Mouse (Mus musculus) B cell, adult 2 months (primary cell): Measurements from ENCODE around the gene Cfap77.

Source experiments
- DNase-seq, 2 experiments: peaks; one replicate each; pipeline ENCODE4 v3.0.0; 2022

The Cfap77 gene

GRCm38 (mm10) chr2:28919001-28919400, 135.9 kb downstream of the Cfap77 start:
- DNase-seq = no peak

- peak in 1 of 2 experiments; percentile 20 for DNase-seq
Observed at GRCm38 (mm10) chr2:28917518-28918361, 137.1 kb downstream of the Cfap77 start.

DNA sequence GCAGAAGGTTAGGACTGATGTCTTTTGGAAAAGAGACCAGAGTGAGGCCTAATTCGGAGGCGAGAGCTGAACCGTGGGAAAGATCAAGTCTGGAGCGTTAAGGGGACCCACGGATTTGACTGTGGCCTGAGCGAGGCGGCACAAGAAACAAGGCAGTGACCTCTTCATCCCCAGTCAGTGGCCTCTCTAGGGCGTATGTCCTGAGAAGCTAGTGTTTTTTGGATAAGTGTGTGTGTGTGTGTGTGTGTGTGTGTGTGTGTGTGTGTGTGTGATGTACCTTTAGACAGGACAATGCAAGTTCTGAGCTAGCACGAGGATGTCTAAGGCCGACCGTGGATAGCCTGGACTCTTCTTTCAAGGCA, 137.7 kb downstream of the Cfap77 start:
- DNase-seq = no peak

GRCm38 (mm10) chr2:28916513-28916865, 138.4 kb downstream of the Cfap77 start, which contains the start of gene Barhl1:
TSS of gene Barhl1 (minus strand) at chr2:28916668.
- DNase-seq = peak in 1 of 2 experiments; percentile 7

DNA sequence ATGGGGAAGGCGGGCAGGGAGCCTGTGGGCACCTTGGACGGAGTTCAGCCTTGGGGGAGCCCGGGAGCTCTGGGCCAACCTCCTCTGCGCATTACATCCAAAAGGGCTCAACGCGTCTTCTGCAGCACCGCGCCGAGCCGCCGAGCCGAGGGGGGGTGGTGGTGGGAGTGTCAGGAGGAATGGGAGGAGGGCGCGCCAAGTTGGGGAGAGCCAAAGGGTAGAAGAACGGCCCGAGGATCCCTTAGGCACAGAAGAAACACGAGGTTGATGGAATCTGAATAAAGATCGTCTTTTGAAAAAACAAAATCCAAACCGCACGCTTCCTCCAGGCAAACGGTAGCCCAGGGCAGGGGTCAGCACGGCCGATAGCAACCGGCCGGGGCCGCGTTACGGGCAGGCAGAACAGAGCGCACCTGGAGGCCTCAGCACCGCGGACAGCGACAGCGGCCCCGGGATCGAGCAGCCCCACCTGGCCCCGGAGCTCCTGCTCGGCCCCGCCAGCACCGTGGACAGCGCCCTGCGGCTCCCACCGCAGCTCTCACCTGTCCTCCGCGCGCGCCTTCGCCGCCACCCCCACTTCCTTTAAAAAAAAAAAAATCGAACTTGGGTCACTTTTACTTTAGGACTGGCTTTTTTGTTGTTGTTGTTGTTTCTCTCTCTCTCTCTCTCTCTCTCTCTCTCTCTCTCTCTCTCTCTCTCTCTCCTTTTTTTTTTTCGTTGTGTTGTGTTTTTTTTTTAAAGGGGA, 138.9 kb downstream of the Cfap77 start:
- DNase-seq = peak; percentile 77

- DNase-seq = no peak
Observed at GRCm38 (mm10) chr2:28915104-28915738, 139.6 kb downstream of the Cfap77 start.

DNA sequence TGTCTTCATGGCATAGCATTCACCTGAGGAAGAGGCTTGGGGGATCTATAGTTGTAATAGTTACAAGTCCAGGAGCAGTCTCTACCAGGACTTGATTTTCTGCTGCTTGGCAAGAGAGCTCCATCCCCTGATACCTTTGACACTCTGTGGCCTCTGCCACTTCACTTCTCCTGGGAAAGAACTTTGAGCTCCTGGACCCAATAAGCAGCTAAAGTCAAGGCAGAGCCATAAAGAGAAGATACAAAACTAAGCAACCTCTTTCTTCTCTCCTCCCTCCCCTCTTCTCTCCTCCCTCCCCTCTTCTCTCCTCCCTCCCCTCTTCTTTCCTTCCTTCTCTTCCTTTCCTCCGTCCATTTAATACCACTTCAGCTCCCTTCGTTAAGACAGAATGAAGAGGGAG, 140.7 kb downstream of the Cfap77 start:
- no peak for DNase-seq

DNA sequence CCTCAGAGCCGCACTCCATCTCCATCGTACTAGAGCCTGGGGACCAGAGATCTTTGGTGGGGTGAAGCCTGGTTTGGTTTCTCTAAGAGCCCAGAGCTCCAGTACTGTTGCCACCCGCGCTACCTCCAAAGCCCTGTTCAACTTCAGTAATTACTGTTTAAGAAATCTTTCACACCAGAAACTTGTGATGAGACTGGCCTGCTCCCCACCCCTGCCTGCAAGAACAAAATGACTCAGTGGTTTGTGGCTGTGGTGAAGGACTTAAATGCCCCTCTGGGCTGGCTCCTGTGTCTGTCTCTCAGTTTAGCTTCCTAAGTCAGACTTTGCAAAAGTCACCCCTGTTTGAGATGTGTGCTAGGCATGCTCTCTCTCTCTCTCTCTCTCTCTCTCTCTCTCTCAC, 141.9 kb downstream of the Cfap77 start:
- no peak for DNase-seq

DNA sequence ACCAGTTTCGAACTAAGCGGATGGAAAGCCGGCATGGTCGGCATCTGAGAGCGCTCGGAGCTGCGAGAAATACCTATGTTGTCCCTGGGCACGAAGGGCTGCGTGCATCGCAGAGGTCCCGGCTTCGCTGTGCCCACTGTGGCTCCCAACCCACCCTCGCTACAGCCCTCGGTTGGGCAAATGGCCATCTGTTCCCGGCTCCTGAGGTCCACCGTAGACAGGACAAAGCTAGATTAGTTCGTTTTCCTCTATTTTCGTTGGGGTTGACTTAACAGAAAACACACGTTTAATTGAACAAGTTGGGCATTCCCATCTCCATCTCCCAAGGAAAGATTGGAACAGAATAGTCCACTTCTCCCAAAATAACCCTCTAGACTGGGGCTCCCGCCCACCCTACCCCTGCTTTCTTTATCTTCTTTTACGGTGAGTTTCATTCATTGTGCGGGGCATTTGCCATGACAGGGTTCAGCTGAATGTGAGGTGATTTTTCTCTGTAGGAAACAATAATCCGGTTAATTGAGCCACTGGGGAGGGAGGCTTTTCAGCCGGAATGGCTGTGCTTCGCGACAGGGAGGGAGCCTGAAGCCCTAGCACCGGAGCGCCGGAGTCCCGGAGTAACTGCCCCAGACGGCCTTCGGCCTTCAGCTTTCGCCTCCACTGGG, 142.7 kb downstream of the Cfap77 start:
- DNase-seq = no peak

DNA sequence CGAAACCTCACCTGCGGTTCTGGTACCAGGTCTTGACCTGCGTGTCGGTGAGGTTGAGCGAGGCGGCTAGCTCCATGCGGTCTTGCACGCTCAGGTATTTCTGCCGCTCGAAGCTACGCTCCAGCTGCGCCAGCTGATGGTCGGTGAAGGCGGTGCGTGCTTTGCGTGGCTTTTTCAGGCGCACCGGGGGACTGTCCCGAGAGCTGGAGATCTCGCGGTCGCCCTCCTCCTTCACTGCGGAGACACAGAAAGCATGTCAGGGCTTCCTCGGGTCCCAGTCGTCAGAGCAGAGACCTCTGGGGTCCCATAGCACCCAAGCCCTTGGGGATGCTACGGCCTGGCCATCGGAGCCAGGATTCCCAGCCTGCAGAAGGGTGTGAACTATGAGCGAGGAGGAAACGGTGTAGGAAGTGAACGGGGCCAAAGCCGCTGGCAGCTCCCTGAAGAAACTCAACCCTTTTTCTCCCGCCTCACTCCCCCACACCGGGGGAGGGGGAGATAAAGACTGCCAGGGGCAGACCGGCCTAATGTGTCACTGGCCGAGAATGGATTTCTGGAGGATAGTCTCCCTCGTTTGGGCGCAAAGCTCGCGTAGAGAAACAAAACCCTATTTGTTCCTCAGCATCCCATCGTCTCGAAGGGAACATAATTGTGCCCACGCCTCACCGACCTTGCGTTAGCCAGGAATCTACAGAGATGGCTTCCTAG, 143.4 kb downstream of the Cfap77 start:
- no peak for DNase-seq

GRCm38 (mm10) chr2:28910877-28911276, 144.0 kb downstream of the Cfap77 start:
- no peak for DNase-seq

DNA sequence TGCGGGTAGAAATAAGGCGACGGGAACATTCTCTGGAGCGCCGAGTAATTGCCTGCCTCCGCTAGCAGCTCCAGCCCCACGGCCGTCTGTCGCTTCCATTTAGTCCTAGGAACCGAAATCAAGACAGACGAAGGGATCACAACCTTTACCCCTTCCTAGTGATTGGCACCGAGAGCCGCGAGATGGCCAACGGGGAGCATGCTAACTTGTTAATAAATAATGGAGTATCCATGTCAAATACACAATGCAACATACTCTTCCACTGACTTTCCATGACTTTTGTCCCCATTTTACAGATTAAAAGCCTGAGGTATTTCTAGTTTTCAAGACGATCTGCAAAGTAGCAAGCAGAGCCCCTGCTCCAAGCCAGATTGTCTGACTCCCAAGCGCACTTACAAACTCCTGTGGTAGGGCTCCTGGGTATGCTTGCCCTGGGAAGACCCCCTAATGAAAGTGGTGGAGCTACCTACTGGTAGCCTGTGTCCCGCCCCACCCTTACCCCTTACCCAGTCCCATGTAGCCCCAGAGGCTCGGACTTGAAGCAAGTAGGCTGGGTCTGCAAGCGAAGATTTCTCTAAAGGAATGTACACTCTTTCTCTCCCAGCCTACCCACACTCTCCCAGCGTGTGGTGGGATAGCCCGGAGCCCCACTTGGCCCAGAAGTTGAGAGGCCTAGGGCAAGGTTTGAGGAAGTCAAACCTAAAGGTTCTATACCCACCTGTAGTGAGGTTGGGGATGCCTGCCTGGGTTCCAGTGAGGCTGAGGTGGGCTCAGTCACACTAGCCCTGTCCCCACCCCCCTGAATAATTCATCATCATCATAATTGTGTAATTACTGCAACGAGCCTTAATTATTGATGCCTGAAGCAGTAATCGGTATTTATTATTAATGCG, 144.8 kb downstream of the Cfap77 start:
- no peak for DNase-seq

- no peak for DNase-seq
Observed at GRCm38 (mm10) chr2:28909186-28909817, 145.6 kb downstream of the Cfap77 start.

GRCm38 (mm10) chr2:28908389-28909153, 146.3 kb downstream of the Cfap77 start:
- DNase-seq = no peak

DNA sequence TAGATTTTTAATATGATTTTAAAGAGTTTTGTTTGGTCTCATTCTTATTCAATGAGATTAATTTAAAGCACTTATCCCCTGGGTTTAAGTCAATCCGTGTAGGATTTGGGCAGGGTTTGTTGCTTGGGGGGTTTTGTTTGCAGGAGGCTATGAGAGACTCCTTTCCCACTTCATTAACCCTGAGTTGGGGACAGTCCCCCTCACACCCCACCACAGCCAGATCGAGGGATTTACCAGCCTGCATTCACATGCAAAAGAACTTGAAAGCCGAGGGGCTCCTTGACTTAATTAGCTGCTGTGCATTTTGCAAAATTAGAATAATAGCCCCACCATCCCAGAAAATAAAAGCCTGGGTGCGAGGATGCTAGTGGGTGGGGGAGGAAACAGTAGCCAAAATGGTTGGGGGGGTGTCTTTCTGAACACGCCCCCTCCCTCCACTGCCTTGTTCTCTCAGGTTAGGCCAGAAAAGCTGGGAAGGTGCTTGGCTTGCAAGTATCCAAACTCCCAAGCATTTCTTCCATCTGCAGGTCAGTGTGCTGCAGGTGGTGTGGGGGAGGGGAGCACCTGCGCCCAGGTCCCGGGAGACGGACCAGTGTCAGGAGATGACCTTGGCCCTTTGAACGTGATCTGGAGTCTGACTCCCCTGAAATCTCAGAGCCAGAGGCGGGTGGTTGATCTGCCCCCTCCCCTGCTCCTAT, 147.0 kb downstream of the Cfap77 start:
- DNase-seq = no peak

GRCm38 (mm10) chr2:28905561-28905960, 149.3 kb downstream of the Cfap77 start:
- no peak for DNase-seq

GRCm38 (mm10) chr2:28904786-28905185, 150.1 kb downstream of the Cfap77 start:
- no peak for DNase-seq

- DNase-seq = no peak
Observed at GRCm38 (mm10) chr2:28903871-28904270, 151.0 kb downstream of the Cfap77 start.

GRCm38 (mm10) chr2:28902291-28902690, 152.6 kb downstream of the Cfap77 start:
- no peak for DNase-seq
